Mouse (Mus musculus): ENCODE measurements at regions not wholly inside any gene's neighbourhood (a gene's known extent, or its start where the extent isn't known, plus 50 kb on each side); places are given as distances from the start of the nearest gene placed in this dataset.
A peak's percentile ranks its signal among the peaks of the same experiment; 100 is the strongest.

GRCm38 (mm10) chr1:4570730-4571129, 237.0 kb upstream of the Gm37988 start:
- no peak overlapping the region for H3K27ac ChIP-seq (ENCODE audit: insufficient read depth, low read length)
- H3K4me1 ChIP-seq (ENCODE audit: control insufficient read depth, insufficient read depth, low read length), result no peaks in the 10 kb centered on the region
- no peak for TF ChIP-seq POLR2A (IDR thresholded peaks at IDR 0.05; ENCODE audit: low read depth, low read length)
- no peak for TF ChIP-seq CTCF (IDR thresholded peaks at IDR 0.05; ENCODE audit: borderline replicate concordance, insufficient read depth, low read length)
- no peak overlapping the region for H3K4me3 ChIP-seq (ENCODE audit: insufficient read depth, low read length)

DNA sequence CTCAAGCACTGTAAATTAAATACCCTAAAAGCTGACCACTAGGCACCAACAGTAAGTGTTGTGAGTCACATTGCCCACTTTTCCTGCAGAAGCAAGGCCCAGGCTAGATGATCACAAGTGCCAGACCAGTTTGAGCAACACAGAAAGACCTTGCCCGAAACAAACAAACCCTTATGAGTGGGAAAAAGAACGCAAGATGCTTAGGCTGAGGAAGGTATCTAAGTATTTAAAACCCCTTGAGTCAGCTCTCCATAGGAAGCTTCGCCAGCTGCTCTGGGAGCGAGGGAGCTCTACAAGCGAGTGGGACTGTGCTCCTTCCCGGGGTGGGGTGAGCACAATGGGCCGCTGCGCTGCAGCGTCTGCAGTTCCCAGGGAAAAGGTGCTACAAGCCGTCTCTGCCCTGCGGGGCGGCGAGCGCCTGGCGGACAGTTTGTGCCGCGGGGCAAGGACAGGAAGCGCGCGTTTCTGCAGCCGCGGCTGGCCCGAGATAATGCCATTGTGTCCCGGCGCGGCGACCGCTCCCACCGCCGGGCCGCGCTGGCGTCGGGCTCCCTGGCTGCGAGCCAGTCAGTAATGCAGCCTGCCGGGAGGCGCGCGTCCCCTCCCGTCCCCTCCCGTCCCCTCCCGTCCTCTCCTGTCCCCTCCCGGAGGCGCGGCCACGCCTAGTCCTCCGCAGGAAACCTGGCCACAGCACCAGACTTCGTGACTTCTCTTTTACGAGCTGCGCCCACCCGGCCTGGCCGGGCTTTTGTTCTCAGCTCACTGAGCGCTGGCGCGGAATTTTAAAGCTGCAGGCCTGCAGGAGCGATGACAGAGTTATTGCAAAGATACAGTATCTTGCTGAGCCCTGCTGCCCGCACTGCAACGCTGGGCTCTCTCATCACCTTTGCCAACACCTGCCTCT, 236.1 kb upstream of the Gm37988 start:
- TF ChIP-seq CTCF (IDR thresholded peaks at IDR 0.05; ENCODE audit: borderline replicate concordance, insufficient read depth, low read length), result no peak
- TF ChIP-seq POLR2A (IDR thresholded peaks at IDR 0.05; ENCODE audit: low read depth, low read length), result no peak
- Histone ChIP-seq H3K4me3 (ENCODE audit: insufficient read depth, low read length) (peak overlapping the region; percentile 45), H3K27ac (ENCODE audit: insufficient read depth, low read length) (no peak overlapping the region)

GRCm38 (mm10) chr1:4572311-4572710, 235.4 kb upstream of the Gm37988 start:
- no peak overlapping the region for H3K4me3 ChIP-seq (ENCODE audit: insufficient read depth, low read length)
- H3K4me1 ChIP-seq (ENCODE audit: control insufficient read depth, insufficient read depth, low read length), result no peaks in the 10 kb centered on the region
- no peak overlapping the region for H3K27ac ChIP-seq (ENCODE audit: insufficient read depth, low read length)
- TF ChIP-seq CTCF (IDR thresholded peaks at IDR 0.05; ENCODE audit: borderline replicate concordance, insufficient read depth, low read length), result no peak
- TF ChIP-seq POLR2A (IDR thresholded peaks at IDR 0.05; ENCODE audit: low read depth, low read length), result no peak

More for the DNA sequence above, 236.1 kb upstream of the Gm37988 start:
- no peaks in the 10 kb centered on the region for H3K4me1 ChIP-seq (ENCODE audit: control insufficient read depth, insufficient read depth, low read length)

DNA sequence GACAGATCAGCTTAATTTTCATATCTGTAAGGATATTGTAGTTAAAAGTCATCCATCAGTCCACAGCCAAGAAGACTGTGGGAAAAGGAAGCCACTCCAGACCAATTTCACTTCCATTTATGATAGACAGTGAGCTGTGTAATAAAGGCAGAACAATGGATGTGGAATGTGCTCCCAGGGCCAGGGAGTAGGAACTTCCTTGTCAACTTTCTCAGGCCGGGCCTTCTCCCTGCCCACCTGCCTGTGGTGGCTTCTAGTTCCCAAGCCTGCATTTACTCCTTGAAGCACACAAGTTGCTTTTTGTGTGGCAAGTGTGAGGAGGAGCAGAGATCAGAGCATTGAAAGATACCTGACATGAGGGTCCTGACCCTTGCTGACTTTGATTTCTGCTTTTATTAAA, 233.6 kb upstream of the Gm37988 start:
- TF ChIP-seq POLR2A (IDR thresholded peaks at IDR 0.05; ENCODE audit: low read depth, low read length) (no peak), CTCF (IDR thresholded peaks at IDR 0.05; ENCODE audit: borderline replicate concordance, insufficient read depth, low read length) (no peak)
- Histone ChIP-seq H3K4me1 (ENCODE audit: control insufficient read depth, insufficient read depth, low read length) (no peaks in the 10 kb centered on the region), H3K27ac (ENCODE audit: insufficient read depth, low read length) (no peak overlapping the region), H3K4me3 (ENCODE audit: insufficient read depth, low read length) (no peak overlapping the region)

GRCm38 (mm10) chr1:4576957-4577356, 230.7 kb upstream of the Gm37988 start:
- Histone ChIP-seq H3K4me3 (ENCODE audit: insufficient read depth, low read length) (no peak overlapping the region), H3K4me1 (ENCODE audit: control insufficient read depth, insufficient read depth, low read length) (no peaks in the 10 kb centered on the region), H3K27ac (ENCODE audit: insufficient read depth, low read length) (no peak overlapping the region)
- TF ChIP-seq POLR2A (IDR thresholded peaks at IDR 0.05; ENCODE audit: low read depth, low read length), result no peak
- TF ChIP-seq CTCF (IDR thresholded peaks at IDR 0.05; ENCODE audit: borderline replicate concordance, insufficient read depth, low read length), result no peak

DNA sequence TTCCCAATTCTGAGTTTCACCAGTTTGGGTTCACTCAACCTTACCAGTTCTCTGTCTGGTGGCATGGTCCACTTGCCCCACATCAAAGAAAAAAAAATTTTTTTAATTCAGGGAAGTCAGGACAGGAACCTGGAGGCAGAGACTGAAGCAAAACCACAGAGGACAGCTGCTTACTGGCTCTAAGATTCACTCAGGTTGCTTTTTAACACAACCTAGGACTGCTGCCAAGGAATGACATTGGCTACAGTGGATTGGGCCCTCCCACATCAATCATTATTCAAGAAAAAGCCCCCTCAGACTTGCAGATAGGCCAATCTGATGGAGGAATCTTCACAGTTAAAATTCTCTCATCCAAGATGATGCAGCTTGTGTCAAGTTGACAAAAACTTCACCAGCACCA, 225.2 kb upstream of the Gm37988 start:
- no peaks in the 10 kb centered on the region for H3K4me1 ChIP-seq (ENCODE audit: control insufficient read depth, insufficient read depth, low read length)
- TF ChIP-seq CTCF (IDR thresholded peaks at IDR 0.05; ENCODE audit: borderline replicate concordance, insufficient read depth, low read length), result no peak
- no peak for TF ChIP-seq POLR2A (IDR thresholded peaks at IDR 0.05; ENCODE audit: low read depth, low read length)
- no peak overlapping the region for H3K4me3 ChIP-seq (ENCODE audit: insufficient read depth, low read length)
- no peak overlapping the region for H3K27ac ChIP-seq (ENCODE audit: insufficient read depth, low read length)

GRCm38 (mm10) chr1:4597856-4598255, 209.8 kb upstream of the Gm37988 start:
- H3K4me1 ChIP-seq (ENCODE audit: control insufficient read depth, insufficient read depth, low read length), result no peaks in the 10 kb centered on the region
- H3K4me3 ChIP-seq (ENCODE audit: insufficient read depth, low read length), result no peak overlapping the region
- no peak overlapping the region for H3K27ac ChIP-seq (ENCODE audit: insufficient read depth, low read length)
- TF ChIP-seq CTCF (IDR thresholded peaks at IDR 0.05; ENCODE audit: borderline replicate concordance, insufficient read depth, low read length), result no peak
- TF ChIP-seq POLR2A (IDR thresholded peaks at IDR 0.05; ENCODE audit: low read depth, low read length), result no peak

DNA sequence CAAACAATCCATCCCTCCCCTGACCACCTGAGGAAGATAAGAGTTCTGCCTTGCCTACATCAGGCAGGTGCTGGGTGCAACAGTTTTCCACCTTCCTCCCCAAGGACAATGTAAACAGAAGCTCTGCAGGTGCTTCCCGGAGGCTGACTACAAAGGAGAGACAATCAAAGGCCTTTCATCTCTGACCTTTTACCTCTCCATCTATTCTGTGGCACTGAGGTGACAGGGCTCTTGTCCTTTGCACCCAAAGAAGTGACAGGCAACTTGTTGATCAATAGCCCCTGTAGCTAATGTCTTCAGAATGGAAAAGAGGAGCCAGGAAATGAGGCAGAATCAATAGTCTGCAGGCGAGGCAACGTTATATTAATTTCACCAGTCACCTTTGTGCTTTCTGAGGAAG, 209.3 kb upstream of the Gm37988 start:
- Histone ChIP-seq H3K4me1 (ENCODE audit: control insufficient read depth, insufficient read depth, low read length) (no peaks in the 10 kb centered on the region), H3K27ac (ENCODE audit: insufficient read depth, low read length) (no peak overlapping the region), H3K4me3 (ENCODE audit: insufficient read depth, low read length) (no peak overlapping the region)
- TF ChIP-seq POLR2A (IDR thresholded peaks at IDR 0.05; ENCODE audit: low read depth, low read length) (no peak), CTCF (IDR thresholded peaks at IDR 0.05; ENCODE audit: borderline replicate concordance, insufficient read depth, low read length) (no peak)

DNA sequence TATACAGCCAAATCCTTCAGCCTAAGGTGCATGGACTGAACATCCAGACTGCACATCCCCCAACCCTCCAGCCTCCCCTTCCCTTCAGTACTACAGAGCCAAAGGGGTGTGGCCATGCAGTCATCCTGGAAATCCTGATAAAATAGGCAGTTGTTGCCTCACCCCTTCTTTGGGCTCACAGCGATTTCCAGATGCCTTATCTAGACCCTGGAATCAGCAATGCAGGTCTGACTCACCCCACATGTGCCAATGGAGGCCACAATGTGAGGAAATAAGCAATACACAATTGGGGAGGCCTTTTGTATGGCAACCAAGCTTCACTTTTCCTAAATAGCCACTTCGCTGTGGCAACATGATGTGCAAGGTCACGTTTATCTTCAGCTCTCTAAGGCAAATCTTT, 205.3 kb upstream of the Gm37988 start:
- no peak overlapping the region for H3K27ac ChIP-seq (ENCODE audit: insufficient read depth, low read length)
- H3K4me1 ChIP-seq (ENCODE audit: control insufficient read depth, insufficient read depth, low read length), result no peaks in the 10 kb centered on the region
- H3K4me3 ChIP-seq (ENCODE audit: insufficient read depth, low read length), result no peak overlapping the region
- TF ChIP-seq POLR2A (IDR thresholded peaks at IDR 0.05; ENCODE audit: low read depth, low read length) (no peak), CTCF (IDR thresholded peaks at IDR 0.05; ENCODE audit: borderline replicate concordance, insufficient read depth, low read length) (no peak)

DNA sequence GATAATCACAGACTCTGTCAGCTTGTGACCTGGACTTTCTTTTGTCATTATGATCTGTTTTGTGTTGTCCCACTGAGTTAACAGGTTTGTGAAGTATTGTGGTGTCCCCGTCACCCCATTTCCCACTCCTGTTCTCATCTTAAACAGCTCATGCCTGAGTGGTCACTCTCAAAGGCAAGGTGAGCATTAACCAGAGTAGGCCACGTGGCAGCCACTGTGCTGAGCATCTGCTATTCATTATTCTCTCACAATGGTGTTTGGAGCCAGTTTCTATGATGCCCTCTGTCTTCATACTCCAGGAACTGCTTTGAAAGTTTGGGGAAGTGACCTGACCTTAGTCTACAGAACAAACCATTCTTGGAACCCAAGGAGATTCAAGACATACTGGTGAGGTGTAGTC, 198.9 kb upstream of the Gm37988 start:
- Histone ChIP-seq H3K4me3 (ENCODE audit: insufficient read depth, low read length) (no peak overlapping the region), H3K27ac (ENCODE audit: insufficient read depth, low read length) (no peak overlapping the region), H3K4me1 (ENCODE audit: control insufficient read depth, insufficient read depth, low read length) (no peaks in the 10 kb centered on the region)
- no peak for TF ChIP-seq CTCF (IDR thresholded peaks at IDR 0.05; ENCODE audit: borderline replicate concordance, insufficient read depth, low read length)
- TF ChIP-seq POLR2A (IDR thresholded peaks at IDR 0.05; ENCODE audit: low read depth, low read length), result no peak

Measured in embryonic fibroblast, embryonic 13.5 days (primary cell).